Mouse (Mus musculus) forebrain, embryonic 10.5 days (tissue): ENCODE data around the gene Trp53bp2. TPM values are rescaled to one million over a fixed set of nuclear protein-coding genes. Genes with fewer than 3 reads are reported as not detected.

Source experiments
- DNase-seq: peaks from one replicate; pipeline ENCODE4 v3.0.0-alpha.2; 2017; ENCODE audit warnings: low spot score; ENCODE audit errors: extremely low spot score
- H3K27ac ChIP-seq: fragments of 300-500 bp; sonication (generic); 2 replicates; pipeline ENCODE4 v1.5.1; 2016; ENCODE audit warnings: mild to moderate bottlenecking
- H3K27me3 ChIP-seq: fragments of 300-500 bp; sonication (generic); 2 replicates; pipeline ENCODE4 v1.6.1; 2016; ENCODE audit warnings: mild to moderate bottlenecking; ENCODE audit not compliant: poor library complexity, severe bottlenecking
- H3K36me3 ChIP-seq: fragments of 300-500 bp; sonication (generic); replicated peaks from 2 replicates; pipeline ENCODE4 v1.6.1; 2016; ENCODE audit warnings: mild to moderate bottlenecking, moderate library complexity
- H3K4me1 ChIP-seq: fragments of 300-500 bp; sonication (generic); 2 replicates; pipeline ENCODE4 v1.6.1; 2016
- H3K4me3 ChIP-seq: fragments of 300-500 bp; sonication (generic); 2 replicates; pipeline ENCODE4 v1.5.1; 2016; ENCODE audit warnings: mild to moderate bottlenecking, moderate library complexity
- H3K9me3 ChIP-seq: fragments of 300-500 bp; sonication (generic); 2 replicates; pipeline ENCODE4 v1.6.1; 2016; ENCODE audit warnings: mild to moderate bottlenecking, moderate library complexity
- WGBS: fragments of 180-500 bp; shearing (Covaris S2); methylation state at CpG from one replicate; pipeline ENCODE4 v1.1.7; 2016; 5-methylcytosine and 5-hydroxymethylcytosine counted together
- polyA plus RNA-seq: library from polyadenylated mRNA; unstranded; fragments of >200 nt; fragmentation: Nextera tagmentation; extraction: Ambion mirVana; gene quantifications from 2 replicates; pipeline ENCODE4 v1.2.1, GENCODE M21; 2016

Gene Trp53bp2
- polyA plus RNA-seq, 1 experiment from 2014 or later: 23.8 TPM

DNA sequence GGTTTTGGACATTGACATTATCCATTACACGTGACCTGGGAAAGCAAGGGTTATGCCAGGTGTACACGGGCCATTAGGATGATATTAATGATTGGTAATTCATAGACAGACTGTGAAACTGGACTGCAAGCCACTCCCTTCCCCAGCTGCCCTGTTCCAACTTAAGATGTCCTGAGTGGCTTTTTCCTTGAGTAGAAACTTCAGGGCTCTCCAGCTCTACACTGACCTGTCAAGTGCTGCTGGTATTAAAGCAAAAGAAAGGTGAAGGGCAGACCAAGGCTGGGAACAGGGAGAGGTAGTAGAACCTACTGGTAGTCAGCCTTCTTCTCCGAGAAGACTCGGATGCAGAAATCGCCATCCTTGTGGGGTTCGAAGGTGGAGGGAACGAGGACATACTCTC lies 72.2 kb downstream of the Trp53bp2 start:
- Histone ChIP-seq H3K4me3 (no peak overlapping the region), H3K4me1 (no peaks in the 10 kb centered on the region), H3K9me3 (no peaks in the 10 kb centered on the region), H3K27ac (no peak overlapping the region), H3K36me3 (peaks cover 90% of the 10 kb centered on the region), H3K27me3 (no peaks in the 10 kb centered on the region)
- no peak for DNase-seq
- 93% methylated on average over 7 of the region's 7 CpGs for WGBS

DNA sequence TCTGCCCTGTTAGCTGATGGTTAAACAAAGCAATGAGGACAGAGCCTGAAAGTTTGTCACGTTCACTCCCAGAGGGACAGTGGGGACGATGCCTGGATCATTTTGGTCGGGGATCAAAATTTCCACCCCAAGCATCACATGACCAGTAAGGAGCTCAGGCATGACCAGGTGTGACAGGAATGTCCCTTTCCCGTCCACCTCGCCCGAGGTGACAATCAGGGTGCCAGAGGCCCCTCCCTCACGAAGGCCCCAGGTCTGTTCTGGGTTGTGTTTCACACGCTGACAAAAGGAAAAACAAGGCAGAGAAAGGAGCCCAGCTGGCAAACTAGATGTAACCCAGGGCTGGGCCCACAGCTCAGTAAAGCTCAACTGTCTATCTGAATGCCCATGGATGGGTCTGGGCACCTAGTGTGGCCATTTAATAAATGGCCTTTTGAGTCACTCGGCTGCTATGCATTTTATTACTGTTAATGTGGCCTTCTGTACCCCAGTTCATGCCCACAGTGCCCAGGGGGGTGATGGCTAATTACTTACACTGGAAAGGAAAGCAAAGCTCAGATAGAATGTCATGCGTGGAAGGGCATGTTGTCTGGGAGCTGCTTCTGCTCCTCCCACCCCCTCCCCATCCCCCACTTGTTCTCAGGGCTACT lies 72.8 kb downstream of the Trp53bp2 start:
- Histone ChIP-seq H3K9me3 (no peaks in the 10 kb centered on the region), H3K27me3 (no peaks in the 10 kb centered on the region), H3K27ac (no peak overlapping the region), H3K4me1 (no peaks in the 10 kb centered on the region), H3K36me3 (peaks cover 93% of the 10 kb centered on the region), H3K4me3 (no peak overlapping the region)
- no peak for DNase-seq
- 82% methylated on average over 10 of the region's 10 CpGs for WGBS

DNA sequence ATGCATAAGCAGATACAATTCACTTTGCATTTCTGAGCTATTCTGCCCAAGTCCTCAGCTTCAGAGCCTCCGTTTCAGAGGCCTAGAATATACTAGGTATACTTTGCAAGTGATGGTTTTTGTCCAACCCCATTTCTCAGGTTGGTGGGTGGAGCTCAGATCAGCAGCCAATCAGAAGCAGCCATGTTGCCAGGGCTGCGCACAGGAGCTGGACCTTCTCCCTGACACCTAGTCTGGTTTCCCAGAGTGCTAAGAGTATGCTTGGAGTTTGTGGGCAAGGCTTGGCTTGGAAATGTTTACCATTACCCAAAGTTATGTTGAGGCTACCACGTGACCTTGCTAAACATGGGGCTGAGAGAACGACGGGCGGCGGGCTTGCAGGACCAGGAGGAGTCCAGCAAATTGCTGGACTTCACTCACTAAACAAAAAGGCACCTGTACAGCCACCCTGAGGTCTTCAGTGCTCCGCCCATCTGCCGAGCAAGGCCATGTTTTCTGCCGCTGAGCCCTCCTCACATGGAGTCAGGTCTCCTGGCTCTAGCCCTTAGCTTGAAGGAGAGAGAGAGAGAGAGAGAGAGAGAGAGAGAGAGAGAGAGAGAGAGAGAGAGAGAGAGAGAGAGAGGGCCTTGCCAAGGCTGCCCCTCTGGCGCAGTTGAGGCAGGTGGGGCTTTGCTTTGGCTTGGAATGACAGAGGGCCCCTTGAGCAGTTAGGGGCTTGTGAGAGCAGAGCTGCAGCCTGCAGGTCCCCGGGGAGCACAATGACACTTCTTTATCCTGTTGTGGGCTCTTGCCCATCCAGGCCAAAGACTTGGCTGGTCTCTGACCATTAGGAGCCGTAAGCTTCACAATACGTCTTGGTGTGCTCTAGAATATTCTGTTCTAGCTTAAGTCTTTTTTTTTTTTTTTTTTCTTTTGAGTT lies 74.3 kb downstream of the Trp53bp2 start:
- Histone ChIP-seq H3K4me1 (no peaks in the 10 kb centered on the region), H3K9me3 (no peaks in the 10 kb centered on the region), H3K4me3 (no peak overlapping the region), H3K36me3 (peaks cover 91% of the 10 kb centered on the region), H3K27ac (no peak overlapping the region), H3K27me3 (no peaks in the 10 kb centered on the region)
- DNase-seq: no peak
- WGBS: 92% methylated on average over 14 of the region's 14 CpGs

DNA sequence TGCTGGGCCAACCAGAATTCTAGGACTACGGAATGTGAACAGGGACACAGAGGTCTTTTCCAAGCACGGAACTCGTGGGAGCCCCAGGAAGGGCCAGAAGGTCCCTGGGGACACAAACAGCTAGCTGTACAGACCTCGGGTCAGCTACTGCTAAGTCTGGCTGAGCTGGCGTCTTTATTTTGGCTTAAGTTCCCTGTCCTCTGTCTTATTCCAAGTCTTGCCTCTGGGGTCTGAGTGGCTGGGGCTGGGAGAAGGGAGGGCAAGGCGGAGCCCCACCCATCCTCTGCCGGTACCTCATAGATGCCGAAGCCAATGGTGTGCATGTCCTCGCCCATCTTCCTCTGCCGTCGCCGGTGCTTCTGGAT lies 74.9 kb downstream of the Trp53bp2 start:
- DNase-seq: no peak
- H3K27me3 ChIP-seq: no peaks in the 10 kb centered on the region
- H3K9me3 ChIP-seq: no peaks in the 10 kb centered on the region
- peaks cover 95% of the 10 kb centered on the region for H3K36me3 ChIP-seq
- WGBS: 92% methylated on average over 12 of the region's 12 CpGs
- H3K4me1 ChIP-seq: no peaks in the 10 kb centered on the region
- H3K4me3 ChIP-seq: no peak overlapping the region
- no peak overlapping the region for H3K27ac ChIP-seq

DNA sequence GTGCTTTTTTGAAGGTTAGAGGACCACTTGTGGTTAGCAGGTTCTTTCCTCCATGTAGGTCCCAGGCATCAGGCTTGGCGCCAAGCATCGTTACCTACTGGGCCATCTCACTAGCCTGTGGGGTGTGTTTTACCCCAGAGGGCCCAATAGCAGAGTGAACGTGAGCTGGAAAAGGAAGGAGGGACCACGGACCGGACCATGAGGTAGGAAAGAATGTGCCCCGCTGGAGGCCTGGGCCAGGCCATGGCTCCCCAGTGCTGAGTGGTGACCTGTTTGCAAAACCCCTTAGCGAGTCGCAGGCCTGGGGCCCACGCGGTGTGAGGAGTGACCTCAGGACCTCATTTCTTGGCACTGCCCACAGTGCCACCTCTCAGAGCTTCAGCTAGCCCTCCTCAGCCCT lies 79.5 kb downstream of the Trp53bp2 start:
- Histone ChIP-seq H3K4me3 (no peak overlapping the region), H3K36me3 (peaks cover 77% of the 10 kb centered on the region), H3K27me3 (no peaks in the 10 kb centered on the region), H3K27ac (no peak overlapping the region), H3K9me3 (no peaks in the 10 kb centered on the region), H3K4me1 (peaks cover 12% of the 10 kb centered on the region)
- 89% methylated on average over 10 of the region's 10 CpGs for WGBS
- DNase-seq: no peak

DNA sequence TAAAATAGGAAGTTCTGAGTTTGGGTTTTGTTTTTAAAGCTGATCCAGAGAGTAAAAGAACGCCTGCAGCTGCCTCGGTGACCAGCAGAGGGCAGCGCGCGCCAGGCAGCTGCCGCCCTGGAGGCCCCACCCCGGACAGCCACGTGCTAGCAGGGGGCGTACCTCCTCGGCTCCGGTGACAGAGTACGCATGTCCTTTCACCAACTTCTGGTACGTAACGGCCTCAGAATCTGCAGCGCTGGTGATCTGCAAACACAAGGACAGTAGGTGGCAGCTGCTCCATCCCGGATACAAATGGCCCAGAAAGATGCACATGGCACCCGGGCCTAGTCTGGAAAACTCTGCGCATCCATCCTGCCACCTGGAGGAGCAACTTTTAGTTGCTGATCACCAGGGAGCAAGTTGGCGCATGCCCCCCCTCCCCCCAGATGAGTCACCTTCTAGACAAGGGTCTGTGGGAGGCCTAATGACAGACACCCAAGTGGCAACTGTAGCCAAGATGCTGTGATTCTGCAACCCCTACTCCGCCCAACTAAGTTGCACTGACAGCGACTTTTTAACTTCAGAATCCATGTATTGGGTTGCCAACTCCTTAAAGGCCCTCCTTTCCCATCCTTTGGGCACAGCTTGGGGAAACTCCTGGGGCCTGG lies 81.0 kb downstream of the Trp53bp2 start:
- peaks cover 22% of the 10 kb centered on the region for H3K4me1 ChIP-seq
- 10% methylated on average over 21 of the region's 21 CpGs for WGBS
- H3K4me3 ChIP-seq: peak overlapping the region; percentile 42
- DNase-seq: peak; percentile 86
- peak overlapping the region; percentile 70 for H3K27ac ChIP-seq
- H3K36me3 ChIP-seq: peaks cover 66% of the 10 kb centered on the region
- H3K27me3 ChIP-seq: no peaks in the 10 kb centered on the region
- no peaks in the 10 kb centered on the region for H3K9me3 ChIP-seq

DNA sequence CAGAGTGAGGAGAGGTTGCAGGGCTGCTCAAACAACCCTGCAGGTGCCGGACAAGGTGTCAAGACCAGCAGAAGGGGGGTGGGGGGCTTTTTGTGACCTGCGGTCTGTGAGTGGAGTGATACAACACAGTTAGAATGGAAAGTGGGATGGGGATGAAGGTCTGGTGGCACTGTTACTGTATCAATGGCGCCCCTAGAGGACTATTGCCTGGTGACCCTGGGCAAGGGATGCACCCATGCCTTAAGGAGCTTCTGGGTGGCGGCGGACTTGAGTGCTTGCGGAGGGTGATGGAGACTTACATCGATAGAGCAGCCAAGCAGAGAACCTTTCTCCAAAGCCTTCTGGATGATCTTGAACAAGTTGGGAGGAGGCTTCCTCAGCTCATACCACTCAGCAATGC lies 81.6 kb downstream of the Trp53bp2 start:
- 77% methylated on average over 7 of the region's 7 CpGs for WGBS
- H3K27me3 ChIP-seq: no peaks in the 10 kb centered on the region
- H3K36me3 ChIP-seq: peaks cover 59% of the 10 kb centered on the region
- H3K4me3 ChIP-seq: no peak overlapping the region
- no peak overlapping the region for H3K27ac ChIP-seq
- DNase-seq: no peak
- peaks cover 25% of the 10 kb centered on the region for H3K4me1 ChIP-seq
- no peaks in the 10 kb centered on the region for H3K9me3 ChIP-seq

DNA sequence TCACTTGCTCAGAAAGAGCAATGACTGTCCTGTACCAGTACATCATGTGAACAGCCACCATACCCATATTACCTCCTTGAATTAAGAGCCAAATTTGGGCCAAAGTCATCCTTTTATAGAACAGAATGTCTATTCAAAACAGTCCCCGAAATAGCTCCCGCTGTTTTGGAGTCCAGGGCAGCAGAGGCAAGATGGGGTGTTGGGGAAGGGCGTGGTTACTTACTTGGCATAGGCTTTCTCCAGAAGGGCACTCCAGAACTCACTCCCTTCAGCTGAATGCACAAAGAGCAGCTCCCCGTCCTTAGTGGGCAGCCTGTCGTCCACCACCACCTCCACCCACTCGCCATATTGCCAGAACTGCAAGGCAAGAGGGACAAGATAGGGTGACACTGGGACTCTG lies 82.9 kb downstream of the Trp53bp2 start:
- Histone ChIP-seq H3K9me3 (no peaks in the 10 kb centered on the region), H3K27me3 (no peaks in the 10 kb centered on the region), H3K36me3 (peaks cover 48% of the 10 kb centered on the region), H3K4me1 (peaks cover 34% of the 10 kb centered on the region), H3K4me3 (no peak overlapping the region), H3K27ac (no peak overlapping the region)
- DNase-seq: no peak
- 91% methylated on average over 6 of the region's 6 CpGs for WGBS

DNA sequence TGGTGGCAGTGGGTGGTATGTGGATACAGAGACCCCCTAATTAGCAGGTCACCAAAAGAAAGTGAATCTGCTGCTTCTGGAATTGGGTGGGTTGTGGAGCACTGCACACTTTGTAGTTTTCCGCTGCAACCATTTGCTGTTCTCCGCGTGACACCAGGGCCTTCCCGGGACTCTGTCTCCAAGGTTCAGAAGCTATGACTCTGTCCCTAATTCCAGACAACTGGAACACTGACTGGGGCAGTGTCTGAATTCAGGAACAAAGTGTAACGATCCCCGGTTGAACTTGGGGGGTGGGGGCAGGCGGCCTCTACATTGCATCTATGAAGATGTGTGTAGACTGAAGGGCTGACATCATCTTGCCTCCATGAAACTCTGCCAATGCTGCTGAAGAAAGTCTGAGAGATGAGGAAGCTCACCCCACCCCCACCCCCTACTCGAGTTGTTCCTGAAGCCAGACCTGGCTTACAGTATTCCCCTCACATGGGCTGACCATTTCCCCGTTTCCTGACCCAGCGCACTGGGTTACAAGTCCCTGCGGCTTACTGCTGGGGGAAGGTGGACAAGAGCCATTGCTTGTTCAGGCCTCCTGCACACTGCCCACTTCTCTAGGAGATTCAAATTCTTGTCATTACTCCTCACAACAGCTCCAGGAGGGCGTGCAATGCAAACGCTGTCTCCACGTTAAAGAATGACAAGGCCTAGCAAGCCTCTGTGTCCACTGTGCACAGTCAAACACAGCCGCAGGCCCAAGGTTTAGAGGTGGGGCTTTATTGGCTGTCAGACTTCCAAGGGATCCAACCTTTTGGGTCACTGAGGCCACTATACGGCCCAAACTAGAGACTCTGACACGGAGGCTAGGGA lies 85.5 kb downstream of the Trp53bp2 start:
- no peak for DNase-seq
- Histone ChIP-seq H3K27me3 (no peaks in the 10 kb centered on the region), H3K4me3 (no peak overlapping the region), H3K9me3 (no peaks in the 10 kb centered on the region), H3K4me1 (peaks cover 40% of the 10 kb centered on the region), H3K36me3 (peaks cover 23% of the 10 kb centered on the region), H3K27ac (no peak overlapping the region)
- WGBS: 87% methylated on average over 17 of the region's 17 CpGs

DNA sequence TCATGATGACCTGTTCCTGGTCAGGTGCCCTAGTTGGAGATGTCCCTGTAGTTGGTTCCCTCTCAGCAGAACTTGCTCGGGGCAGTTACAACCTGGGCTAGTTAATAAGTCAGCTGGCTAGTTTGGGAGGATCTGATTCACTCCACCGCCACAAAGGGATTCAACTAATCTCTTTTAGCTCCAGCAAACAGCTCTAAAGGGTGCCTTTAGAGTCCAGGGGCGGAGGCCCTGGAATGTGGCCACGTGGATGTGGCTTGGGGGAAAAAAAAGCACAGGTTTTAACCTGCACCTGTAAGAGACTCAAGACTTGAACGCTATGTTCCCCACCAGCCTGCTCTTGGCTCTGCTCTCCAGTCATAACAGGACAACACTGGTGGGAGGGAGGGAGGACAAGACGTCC lies 87.7 kb downstream of the Trp53bp2 start:
- H3K9me3 ChIP-seq: no peaks in the 10 kb centered on the region
- no peak overlapping the region for H3K4me3 ChIP-seq
- H3K4me1 ChIP-seq: peaks cover 40% of the 10 kb centered on the region
- no peak overlapping the region for H3K27ac ChIP-seq
- no peak for DNase-seq
- WGBS: 47% methylated on average over 6 of the region's 6 CpGs
- no peaks in the 10 kb centered on the region for H3K27me3 ChIP-seq
- peaks cover 20% of the 10 kb centered on the region for H3K36me3 ChIP-seq

DNA sequence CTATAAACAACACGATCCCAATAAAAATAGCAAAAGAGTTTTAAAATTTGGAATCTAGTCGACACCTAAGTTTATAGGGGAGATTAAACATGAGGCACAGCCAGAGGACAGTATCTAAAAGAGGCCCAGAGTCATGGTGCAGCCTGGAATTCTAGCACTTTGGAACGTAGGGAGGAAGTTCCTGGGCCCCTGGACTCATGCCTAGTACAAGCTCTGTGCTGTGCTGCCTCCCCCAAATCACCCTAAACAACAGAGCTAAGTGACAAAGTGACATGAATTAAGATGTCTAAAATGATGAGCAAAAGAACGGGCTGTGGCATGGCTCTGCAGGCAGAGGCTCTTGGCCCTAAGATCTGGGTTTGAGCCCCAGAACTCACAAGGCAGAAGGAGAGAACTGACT lies 88.8 kb downstream of the Trp53bp2 start:
- Histone ChIP-seq H3K9me3 (no peaks in the 10 kb centered on the region), H3K4me1 (peaks cover 40% of the 10 kb centered on the region), H3K4me3 (no peak overlapping the region), H3K27ac (no peak overlapping the region), H3K36me3 (peaks cover 17% of the 10 kb centered on the region), H3K27me3 (no peaks in the 10 kb centered on the region)
- DNase-seq: no peak
- 74% methylated on average over 4 of the region's 4 CpGs for WGBS

DNA sequence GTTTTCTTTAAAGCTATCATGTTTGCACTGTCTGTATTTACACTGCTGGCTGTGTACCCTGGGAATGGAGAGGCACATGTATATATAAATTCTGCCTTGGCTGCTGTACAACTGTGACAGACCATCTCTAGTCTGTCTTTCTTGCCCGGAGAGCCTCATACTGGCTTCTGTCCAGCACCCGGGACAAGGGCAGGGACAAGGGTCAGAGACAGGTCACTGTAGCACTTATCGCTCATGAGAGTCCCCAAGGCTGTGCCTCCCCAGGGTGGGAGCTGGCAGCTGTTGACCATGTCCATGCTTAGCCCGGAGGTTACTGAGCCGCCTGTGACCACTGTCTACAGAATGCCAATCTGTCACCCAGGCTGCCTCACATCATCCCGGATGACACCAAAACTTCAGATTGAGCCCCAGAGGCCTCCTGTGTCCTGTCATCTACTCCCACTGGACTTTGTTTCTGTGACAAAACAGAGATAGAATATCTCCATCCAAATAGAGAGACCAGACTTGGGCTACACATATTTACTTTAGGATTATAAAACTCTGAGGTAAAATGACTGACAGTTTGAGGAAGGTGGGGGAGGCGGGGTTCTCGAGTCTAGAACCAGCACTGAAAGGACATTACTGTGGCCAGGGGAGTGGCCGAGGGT lies 90.6 kb downstream of the Trp53bp2 start:
- Histone ChIP-seq H3K4me3 (no peak overlapping the region), H3K36me3 (peaks cover 15% of the 10 kb centered on the region; the same call in 1 of the 2 replicates), H3K4me1 (peaks cover 43% of the 10 kb centered on the region), H3K9me3 (no peaks in the 10 kb centered on the region), H3K27me3 (no peaks in the 10 kb centered on the region), H3K27ac (no peak overlapping the region)
- WGBS: 88% methylated on average over 9 of the region's 9 CpGs
- DNase-seq: no peak
